Mouse (Mus musculus) heart, postnatal 36 days (tissue): ENCODE data around the gene Nsf. TPM values are rescaled to one million over a fixed set of nuclear protein-coding genes. Genes with fewer than 3 reads are reported as not detected.
"Not testable (repeated sequence)": the region's sequence is repeated elsewhere in the genome, so short reads cannot be mapped to it uniquely, and the experiment has no call there.

Source experiments
- DNase-seq, 2 experiments: peaks; one replicate each; pipeline ENCODE4 v3.0.0; 2021 to 2022
- intact Hi-C: fragments of 180-260 bp; cut with DNase I; formaldehyde crosslinking; loops from one replicate; pipeline ENCODE4 v1.15.1; 2025
- total RNA-seq, 2 experiments: library from RNA; stranded (reverse); gene quantifications; 2 replicates each; pipeline ENCODE4 v1.2.3; 2021

Nsf gene
- total RNA-seq, 2 experiments from 2014 or later: 26.2 to 27.4 TPM

GRCm38 (mm10) chr11:103896966-103897750 is 56.7 kb downstream of the Nsf start:
- intact Hi-C loops: no loop called here
- no peak for DNase-seq

- DNase-seq: no peak
- intact Hi-C loops: no loop called here
Observed at GRCm38 (mm10) chr11:103896056-103896455, 57.8 kb downstream of the Nsf start.

GRCm38 (mm10) chr11:103892831-103893230 is 61.0 kb downstream of the Nsf start:
- intact Hi-C loops: no loop called here
- DNase-seq: no peak

DNA sequence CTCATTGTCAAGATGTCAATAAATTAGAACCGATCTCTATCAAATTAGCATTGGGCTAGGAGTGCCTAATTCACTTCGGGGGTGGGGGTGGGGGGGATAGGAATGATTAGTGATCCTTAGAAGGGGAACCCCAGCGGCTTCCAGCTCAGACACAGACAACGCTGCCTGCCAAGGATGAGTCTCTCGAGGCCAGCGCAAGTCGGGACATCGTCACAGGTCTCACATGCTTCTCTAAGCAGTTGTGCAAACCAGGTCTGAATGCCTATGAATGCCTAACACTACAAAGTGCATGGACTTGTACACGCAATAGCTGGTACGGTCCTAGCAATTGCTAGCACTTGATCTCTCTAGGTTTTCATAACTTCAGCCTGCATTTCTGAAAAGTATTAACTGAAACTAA is 62.1 kb downstream of the Nsf start:
- DNase-seq: no peak
- intact Hi-C loops: no loop called here

DNA sequence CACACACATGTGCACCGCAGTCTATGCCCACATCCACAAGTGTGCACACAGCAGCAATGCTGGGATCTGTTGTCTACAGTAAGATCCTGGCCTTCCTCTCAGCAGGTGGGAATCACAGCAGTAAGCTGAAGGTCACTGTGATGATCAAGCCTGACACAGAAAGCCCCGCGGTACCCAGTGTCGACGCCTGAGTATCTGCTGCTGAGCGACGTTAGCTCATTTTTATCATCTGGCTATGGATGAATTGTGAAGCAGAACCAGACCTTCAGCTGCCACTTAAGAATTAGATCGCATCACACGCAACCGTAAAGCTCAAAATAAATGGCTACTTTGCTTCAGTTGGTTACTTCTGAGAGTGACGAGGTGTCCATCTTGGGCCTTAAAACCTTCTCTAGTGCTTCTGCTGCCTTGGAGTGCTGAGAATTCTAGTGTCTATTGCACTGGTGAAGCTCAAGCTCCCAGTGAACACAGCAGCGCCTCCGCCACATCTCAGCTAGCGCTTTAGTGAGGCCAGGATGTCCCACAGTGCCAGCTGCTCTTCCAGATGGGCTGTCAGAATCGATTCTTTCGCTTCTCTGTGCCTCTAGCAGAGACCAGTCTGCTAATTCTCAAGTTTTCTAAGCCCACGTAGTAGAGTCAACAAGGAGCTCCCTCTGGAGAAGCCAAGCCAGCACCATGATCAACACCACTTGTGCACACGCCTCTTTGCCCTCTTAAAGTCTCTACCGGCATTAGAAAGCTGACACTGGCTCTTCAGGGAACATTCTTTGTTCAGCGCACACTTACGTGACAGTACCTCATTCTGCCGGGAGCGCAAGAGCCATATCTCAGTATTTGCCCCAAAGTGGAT is 63.3 kb downstream of the Nsf start:
- DNase-seq: no peak
- intact Hi-C loops: no loop called here

DNA sequence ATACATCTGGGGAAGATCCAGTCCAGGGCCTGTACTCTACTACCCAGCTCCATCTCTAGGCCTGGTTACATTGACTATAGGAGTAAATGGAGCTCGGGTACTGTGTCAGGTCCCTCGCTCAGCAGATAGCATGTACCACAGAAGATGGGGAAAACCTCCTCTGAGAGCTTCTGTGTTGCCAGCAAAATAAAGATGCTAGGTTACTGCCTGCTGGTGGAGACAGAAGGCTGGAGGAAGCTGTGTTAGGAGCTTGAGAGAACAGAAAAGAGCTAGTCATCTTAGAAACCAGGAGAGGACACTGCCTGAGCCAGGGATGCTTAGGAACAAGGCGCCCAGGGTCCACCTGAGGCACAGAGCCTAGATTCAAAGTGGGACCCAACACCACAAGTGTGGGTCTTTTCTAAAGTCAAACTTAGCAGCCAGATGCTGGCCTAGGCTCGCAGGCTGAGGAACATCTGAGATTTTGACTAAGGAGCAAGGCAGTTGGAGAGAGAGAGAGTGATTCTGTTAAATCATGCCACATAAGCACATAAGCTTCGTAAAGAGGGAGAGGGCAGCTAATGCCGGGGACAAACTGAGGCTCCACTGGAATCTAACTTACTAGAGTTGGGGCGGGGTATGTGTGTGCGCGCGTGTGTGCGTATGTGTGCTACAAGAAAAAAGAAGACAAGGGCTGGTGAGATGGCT is 66.0 kb downstream of the Nsf start:
- no peak for DNase-seq
- intact Hi-C loops: no loop called here

GRCm38 (mm10) chr11:103884749-103885383 is 69.0 kb downstream of the Nsf start:
- DNase-seq: no peak
- intact Hi-C loops: no loop called here

GRCm38 (mm10) chr11:103883793-103884192 is 70.1 kb downstream of the Nsf start:
- intact Hi-C loops: no loop called here

DNA sequence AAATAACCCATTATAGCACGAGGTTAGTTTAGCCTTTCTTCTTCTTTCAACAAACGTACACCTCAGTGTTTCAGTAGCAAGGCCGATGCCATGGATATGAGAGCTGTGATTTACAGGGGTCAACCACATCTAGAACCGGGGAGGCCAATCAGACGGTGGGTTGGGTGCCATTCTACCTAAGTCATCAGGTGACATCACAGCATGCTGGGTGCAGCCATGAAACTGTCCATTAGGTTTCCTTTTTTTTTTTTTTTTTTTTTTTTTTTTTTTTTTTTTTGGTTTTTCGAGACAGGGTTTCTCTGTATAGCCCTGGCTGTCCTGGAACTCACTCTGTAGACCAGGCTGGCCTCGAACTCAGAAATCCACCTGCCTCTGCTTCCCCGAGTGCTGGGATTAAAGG is 74.4 kb downstream of the Nsf start:
- intact Hi-C loops, DNase-seq: not testable (repeated sequence)

More at GRCm38 (mm10) chr11:103883793-103884192, 70.1 kb downstream of the Nsf start:
- DNase-seq: no peak

DNA sequence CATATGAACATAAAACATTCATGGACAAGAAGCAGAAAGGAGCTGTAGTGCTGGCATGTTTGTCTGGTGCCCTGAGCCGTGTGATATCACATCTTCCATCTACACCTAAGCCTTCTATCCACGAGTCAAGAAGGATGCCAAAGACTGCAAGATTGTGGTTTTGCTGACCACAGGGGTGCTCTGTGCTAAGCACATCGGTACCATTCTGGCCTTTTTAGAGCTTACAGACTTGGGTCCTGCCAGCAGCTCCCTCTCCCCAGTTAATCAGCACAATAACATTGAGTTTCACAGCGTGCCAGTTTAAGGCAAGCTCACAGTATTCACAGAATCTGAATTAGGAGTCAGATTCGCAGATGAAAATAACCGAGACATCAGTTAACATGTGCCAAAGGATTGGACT is 75.4 kb downstream of the Nsf start:
- DNase-seq: no peak
- intact Hi-C loops: no loop called here

DNA sequence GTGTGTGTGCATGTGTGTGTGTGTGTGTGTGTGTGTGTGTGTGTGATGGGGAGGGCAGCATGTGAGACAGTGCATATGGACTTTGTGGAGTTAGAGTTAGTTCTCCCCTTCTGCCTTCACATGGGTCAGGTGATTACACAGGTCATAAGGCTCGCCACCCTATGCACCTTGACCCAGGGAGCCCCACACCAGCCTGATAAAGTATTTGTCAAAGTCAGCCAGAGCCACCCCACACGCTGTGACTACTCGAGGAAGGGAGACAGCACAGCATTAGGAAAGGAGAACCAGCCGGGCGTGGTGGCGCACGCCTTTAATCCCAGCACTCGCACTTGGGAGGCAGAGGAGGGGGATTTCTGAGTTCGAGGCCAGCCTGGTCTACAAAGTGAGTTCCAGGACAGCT is 83.5 kb downstream of the Nsf start:
- intact Hi-C loops: no loop called here
- no peak for DNase-seq

DNA sequence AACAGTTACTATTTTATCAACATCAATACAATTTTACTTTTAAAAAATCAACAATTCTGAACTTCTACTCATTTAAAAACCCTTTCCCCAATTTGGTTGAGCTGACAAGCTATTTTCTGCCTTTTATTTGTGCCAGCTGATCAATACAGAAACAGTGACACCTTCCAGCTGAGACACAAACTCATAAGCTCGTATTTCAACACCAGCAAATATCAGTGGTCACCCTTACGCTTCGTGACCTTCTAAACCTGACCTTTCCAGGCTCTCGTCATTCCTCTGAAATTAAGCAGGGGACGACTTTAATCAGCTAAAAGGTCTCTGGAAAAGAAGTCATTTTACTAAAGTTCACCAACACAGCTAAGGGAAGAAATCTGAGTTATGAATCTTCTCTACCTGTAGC is 86.2 kb downstream of the Nsf start:
- DNase-seq: no peak
- intact Hi-C loops: no loop called here

DNA sequence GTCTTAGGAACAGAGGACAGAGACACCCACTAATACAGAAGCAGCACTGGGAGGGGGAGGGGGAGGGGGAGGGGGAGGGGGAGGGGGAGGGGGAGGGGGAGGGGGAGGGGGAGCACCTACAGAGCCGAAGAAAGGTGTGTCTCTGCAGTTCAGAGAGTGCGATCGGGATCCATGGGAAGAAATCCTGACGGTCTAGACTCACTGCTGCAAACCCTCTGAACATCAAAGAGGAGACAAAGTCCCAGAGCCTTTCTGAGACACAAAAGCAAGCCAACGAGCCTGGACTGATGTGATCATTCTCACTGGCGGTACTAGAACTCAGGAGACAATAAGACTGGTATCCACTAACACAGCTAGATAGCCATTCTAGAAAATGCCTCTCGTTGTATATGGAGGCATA is 88.5 kb downstream of the Nsf start:
- intact Hi-C loops: no loop called here
- DNase-seq: no peak

GRCm38 (mm10) chr11:103864486-103864885 is 89.4 kb downstream of the Nsf start:
- intact Hi-C loops: no loop called here
- no peak for DNase-seq

- DNase-seq: no peak
- intact Hi-C loops: no loop called here
Observed at GRCm38 (mm10) chr11:103862951-103863350, 90.9 kb downstream of the Nsf start.

DNA sequence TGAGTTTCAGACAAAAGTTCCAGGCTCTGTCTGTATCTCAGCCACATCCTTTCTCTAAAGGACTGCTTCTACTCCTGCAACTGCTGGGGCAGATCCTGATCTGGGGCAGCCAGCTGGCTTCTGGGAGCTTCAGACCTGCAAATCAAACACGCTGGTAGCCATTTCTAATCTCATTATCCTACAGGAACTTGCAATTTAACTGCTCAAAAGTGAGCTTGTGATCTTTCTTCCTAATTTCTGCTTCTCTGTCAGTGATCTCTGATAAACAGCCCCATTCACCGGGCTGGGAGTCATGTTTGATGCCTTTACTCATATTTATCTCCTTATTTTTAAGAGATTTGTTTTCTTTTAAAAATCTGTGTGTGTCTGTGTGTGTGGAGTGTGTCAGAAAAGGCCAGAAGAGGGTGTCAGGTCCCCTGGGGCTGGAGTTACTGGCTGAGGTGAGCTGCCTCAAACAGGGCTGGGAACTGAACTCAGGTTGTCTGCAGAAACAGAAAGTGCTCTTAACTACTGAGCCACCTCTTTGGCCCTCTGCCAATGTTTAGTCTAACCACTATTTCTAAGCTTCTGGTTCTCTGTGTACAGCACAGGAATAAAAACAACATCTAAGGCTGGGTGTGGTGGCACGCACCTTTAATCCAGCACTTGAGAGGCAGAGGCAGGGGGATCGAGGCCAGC is 93.8 kb downstream of the Nsf start:
- intact Hi-C loops: no loop called here
- DNase-seq: no peak

DNA sequence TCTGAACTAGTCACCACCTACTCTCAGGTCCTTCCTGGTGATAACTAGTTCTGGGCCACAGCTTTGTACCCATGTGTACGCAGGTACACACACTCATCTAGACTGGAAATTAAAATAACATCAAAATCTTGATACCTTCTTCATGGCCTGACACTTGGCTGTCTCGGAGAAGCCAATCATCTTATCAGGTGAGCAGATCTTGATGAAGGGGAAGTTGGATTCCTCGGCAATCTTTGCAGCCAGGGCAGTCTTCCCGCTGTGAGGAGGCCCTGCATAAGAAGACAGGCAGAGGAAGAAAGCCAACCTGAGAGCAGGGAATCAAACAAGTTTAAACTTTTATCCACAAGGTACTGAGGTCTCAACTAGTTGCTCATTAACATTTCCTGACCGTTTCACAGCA is 95.1 kb downstream of the Nsf start:
- DNase-seq: no peak
- intact Hi-C loops: no loop called here

DNA sequence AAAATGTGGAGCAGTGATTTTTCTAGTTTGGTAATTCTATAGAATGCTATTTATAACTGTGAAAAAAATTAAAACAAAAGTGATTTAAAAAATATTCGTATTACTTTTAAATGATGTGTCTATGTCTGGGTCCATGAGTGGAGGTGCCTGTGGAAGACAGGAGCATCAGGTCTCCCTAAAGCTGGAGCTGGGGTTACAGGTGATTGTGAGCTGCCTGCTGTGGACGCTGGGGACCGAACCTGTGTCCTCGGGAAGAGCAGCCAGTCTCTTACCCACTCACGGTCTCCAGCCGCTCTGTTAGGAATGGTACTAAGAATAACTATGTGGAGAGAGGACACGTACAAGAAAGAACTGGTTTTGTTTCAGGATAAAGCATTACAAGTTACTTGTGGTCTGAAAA is 97.2 kb downstream of the Nsf start:
- no peak for DNase-seq
- intact Hi-C loops: no loop called here

DNA sequence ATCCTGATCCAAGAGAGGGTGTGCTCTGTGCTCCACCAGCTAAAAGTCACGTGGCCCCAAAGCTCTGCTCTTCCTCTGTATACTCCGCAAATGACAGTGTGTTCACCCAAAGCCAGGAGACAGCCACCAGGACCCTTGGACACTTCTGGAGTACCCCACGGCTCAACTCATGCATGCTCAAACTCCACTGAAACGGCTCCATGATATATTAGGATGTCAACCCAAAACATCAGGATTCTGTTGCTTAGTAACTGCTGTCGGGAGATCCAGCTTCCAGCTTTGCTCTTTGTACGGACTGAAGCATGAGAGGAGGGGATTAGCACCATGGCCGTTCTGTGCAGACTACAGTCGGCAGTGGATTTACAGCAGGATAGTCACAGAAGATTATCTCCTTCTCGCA is 99.6 kb downstream of the Nsf start:
- intact Hi-C loops: no loop called here
- DNase-seq: no peak

GRCm38 (mm10) chr11:103853284-103853920 is 100.5 kb downstream of the Nsf start:
- intact Hi-C loops: no loop called here

More at GRCm38 (mm10) chr11:103853284-103853920, 100.5 kb downstream of the Nsf start:
- no peak for DNase-seq
